ENCODE assay signal across 17 mouse cellular contexts in the genomic region with DNA sequence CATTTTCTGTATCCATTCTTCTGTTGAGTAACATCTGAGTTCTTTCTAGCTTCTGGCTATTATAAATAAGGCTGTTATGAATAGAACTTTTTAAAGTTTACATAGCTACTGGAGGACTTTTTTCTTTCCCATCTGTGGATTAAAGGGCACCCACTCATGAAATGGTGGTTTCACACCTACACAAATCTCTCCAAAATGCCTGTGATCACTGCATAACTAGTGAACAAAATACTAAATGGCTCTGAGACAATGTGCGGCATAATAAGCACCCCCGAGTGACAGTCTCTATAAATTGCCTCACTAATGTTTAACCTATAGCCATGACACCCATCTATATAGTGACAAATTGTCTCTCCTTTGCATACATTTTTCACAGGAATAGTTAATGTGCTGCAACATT. TPM values are rescaled to one million over a fixed set of nuclear protein-coding genes. Genes with fewer than 3 reads are reported as not detected.
"Had no signal": no experiment of that assay in that cellular context is flagged by ENCODE, and none has a peak within 500 bp of the region (broad histone marks: within the 10 kb centered on the region; RNA-seq: fewer than 3 reads in every experiment).

No protein-coding gene starts in this region.

- H3K4me3 ChIP-seq: neural tube, embryonic 13.5 days; neural tube, embryonic 15.5 days; stomach, embryonic 15.5 days had no signal

- H3K27ac ChIP-seq: neural tube, embryonic 13.5 days; neural tube, embryonic 15.5 days; stomach, embryonic 15.5 days; stomach, postnatal 0 days had no signal

- DNase-seq: retina, postnatal 1 day; right cerebral cortex, adult 18-20 months; right cerebral cortex, postnatal 14 days; right cerebral cortex, postnatal 25 days; right cerebral cortex, postnatal 4 days; spleen, adult 18-20 months; thymus, adult 18-20 months; thymus, adult 2 months; thymus, postnatal 14 days; thymus, postnatal 25 days; thymus, postnatal 36 days; thymus, postnatal 4 days had no signal

RNA-seq across cellular contexts. Expression of gene Gria2, which starts 44.3 kb away (rescaled TPM):
- total RNA-seq: neutrophil, adult 5-6 weeks had no signal
